Mouse (Mus musculus) midbrain, embryonic 15.5 days (tissue): ENCODE measurements around the gene Ptpn1. TPM values are rescaled to one million over a fixed set of nuclear protein-coding genes. Genes with fewer than 3 reads are reported as not detected.

Source experiments
- ATAC-seq: fragments of 200-750 bp; cut with Nextera tagmentation; replicated peaks from 2 replicates; pipeline ENCODE4 v1.8.0; 2017; ENCODE audit warnings: moderate TSS enrichment
- H3K27ac ChIP-seq: fragments of 300-500 bp; sonication (generic); 2 replicates; pipeline ENCODE4 v1.5.1; 2015; ENCODE audit warnings: mild to moderate bottlenecking, inconsistent platforms
- H3K27me3 ChIP-seq: fragments of 300-500 bp; sonication (generic); replicated peaks from 2 replicates; pipeline ENCODE4 v1.6.1; 2015; ENCODE audit warnings: inconsistent platforms
- H3K36me3 ChIP-seq: fragments of 300-500 bp; sonication (generic); replicated peaks from 2 replicates; pipeline ENCODE4 v1.6.1; 2015; ENCODE audit warnings: inconsistent platforms
- H3K4me1 ChIP-seq: fragments of 300-500 bp; sonication (generic); 2 replicates; pipeline ENCODE4 v1.6.1; 2015; ENCODE audit warnings: inconsistent platforms
- H3K4me2 ChIP-seq: fragments of 300-500 bp; sonication (generic); 2 replicates; pipeline ENCODE4 v1.6.1; 2015; ENCODE audit warnings: inconsistent platforms, mild to moderate bottlenecking, moderate library complexity
- H3K4me3 ChIP-seq: fragments of 300-500 bp; sonication (generic); 2 replicates; pipeline ENCODE4 v1.5.1; 2015; ENCODE audit warnings: mild to moderate bottlenecking, inconsistent platforms
- H3K9ac ChIP-seq: fragments of 300-500 bp; sonication (generic); 2 replicates; pipeline ENCODE4 v1.6.1; 2015; ENCODE audit warnings: mild to moderate bottlenecking, inconsistent platforms
- H3K9me3 ChIP-seq: fragments of 300-500 bp; sonication (generic); 2 replicates; pipeline ENCODE4 v1.6.1; 2016; ENCODE audit warnings: inconsistent platforms
- WGBS: fragments of 180-500 bp; shearing (Covaris S2); methylation state at CpG from one replicate; pipeline ENCODE4 v1.1.7; 2015; ENCODE audit warnings: mixed read lengths; 5-methylcytosine and 5-hydroxymethylcytosine counted together
- polyA plus RNA-seq: library from polyadenylated mRNA; unstranded; fragments of >200 nt; fragmentation: Nextera tagmentation; extraction: Ambion mirVana; gene quantifications from 2 replicates; pipeline ENCODE4 v1.2.1, GENCODE M21; 2015

Gene Ptpn1
- polyA plus RNA-seq = 73.6 and 74.5 TPM in 2 replicates

DNA sequence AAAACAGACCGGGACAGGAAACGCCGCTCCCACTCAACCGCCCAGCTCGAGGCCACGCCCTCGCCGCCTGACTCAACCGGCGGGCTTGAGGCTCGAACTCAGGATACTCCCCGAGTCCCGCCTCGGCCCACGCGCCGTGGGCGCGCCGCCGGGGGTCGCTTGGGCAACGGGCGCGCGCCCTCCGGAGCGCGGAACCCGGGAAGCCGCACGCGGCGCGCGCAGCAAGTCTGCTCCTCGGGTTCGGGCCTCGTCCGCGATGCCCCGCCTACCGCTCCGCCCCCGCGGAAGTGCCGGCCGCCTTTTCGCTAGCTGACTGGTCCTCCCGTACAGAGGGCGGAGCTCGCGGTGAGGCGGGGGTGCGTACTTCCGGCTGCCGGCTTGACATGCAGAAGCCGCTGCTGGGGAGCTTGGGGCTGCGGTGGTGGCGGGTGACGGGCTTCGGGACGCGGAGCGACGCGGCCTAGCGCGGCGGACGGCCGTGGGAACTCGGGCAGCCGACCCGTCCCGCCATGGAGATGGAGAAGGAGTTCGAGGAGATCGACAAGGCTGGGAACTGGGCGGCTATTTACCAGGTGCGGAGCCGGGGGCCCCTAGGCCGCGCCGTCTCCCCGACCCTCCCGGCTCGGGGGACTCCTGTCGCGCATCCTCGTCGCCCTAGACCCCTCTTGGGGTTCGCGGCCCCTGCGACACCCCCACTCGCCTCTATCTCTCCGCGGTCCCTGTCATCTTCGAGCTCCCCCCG, at the start of gene Ptpn1:
Ptpn1 (plus strand) TSS at position 73 of the 742 bp plus-strand sequence.
- peak within 1 kb of the TSS; percentile 83 for H3K4me3 ChIP-seq
- peaks cover 42% of the 10 kb centered on the region for H3K4me1 ChIP-seq
- peak within 1 kb of the TSS; percentile 56 for H3K4me2 ChIP-seq
- H3K27me3 ChIP-seq = no peaks in the 10 kb centered on the region
- 0% methylated on average over 84 of the region's 99 CpGs for WGBS
- no peaks in the 10 kb centered on the region for H3K36me3 ChIP-seq
- H3K9me3 ChIP-seq = no peaks in the 10 kb centered on the region
- ATAC-seq = peak; percentile 96
- H3K9ac ChIP-seq = peak within 1 kb of the TSS; percentile 80
- peak within 1 kb of the TSS; percentile 78 for H3K27ac ChIP-seq

DNA sequence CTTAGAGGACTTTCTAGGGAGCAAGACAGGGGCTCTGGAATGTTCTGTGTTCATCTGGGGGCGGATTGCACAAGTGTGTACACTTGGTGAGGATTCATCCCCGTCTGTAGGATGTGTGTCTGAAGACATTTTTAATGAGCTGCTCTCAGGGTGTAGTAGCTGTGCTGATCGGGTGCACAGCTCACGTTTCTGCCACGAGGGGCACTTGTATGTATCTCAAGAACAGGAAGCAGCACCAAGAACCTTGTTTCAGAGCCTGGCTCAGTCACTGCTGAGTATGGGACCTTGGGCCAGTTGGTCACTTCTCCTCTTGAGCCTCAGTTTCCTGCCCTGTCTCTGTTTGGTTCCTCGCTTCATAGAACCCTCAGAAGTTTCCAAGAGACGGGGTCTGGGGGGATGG, 45.4 kb upstream of the Ptpn1 start:
- 78% methylated on average over 7 of the region's 7 CpGs for WGBS
- no peak overlapping the region for H3K9ac ChIP-seq
- no peak for ATAC-seq

DNA sequence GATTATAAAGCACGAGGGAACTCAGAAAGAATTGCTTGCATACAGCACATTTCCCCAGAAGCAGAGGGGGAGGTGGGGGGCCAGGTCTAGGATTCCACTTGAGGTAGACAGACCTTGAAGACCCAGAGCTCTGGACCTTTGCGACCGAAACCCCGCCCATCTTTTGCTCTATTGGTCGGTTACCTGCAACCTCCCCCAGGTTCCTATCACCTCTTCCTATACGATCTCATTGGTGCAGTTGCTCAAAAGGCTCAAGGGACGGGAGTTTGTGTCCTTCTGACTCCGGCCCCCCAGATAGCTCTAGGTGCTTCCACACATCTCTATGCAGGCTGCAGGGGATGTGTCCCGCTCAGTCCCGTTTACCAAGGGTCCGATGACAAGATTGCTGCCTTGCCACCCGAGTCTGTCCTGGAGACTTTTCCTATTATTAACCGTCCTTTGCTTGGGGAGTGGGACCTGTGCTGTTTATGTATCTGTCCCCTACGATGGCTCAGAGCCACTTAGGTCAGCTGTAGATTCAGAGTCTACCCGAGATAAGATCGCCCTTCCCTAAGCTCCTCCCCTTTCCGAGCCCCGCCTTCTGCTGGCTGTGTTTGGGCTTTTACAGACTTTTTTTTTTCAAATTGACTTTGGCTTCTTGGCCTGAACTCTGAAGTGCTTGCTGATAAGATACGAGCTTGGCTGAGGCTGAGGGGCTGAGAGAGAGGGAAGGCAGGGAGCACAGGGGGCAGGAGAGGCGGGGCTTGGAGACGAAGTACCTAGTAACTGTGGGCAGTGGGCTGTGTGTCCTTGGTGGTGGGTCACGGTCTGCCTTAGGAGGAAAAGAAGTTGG, 44.1 kb upstream of the Ptpn1 start:
- peak overlapping the region; percentile 46 for H3K4me2 ChIP-seq
- no peak for ATAC-seq
- no peak overlapping the region; the same call in 1 of the 2 replicates for H3K9ac ChIP-seq
- 8% methylated on average over 22 of the region's 22 CpGs for WGBS
- peak overlapping the region; percentile 24; the same call in 1 of the 2 replicates for H3K4me3 ChIP-seq
- peaks cover 7% of the 10 kb centered on the region for H3K4me1 ChIP-seq
- no peaks in the 10 kb centered on the region for H3K36me3 ChIP-seq
- no peaks in the 10 kb centered on the region for H3K9me3 ChIP-seq
- H3K27ac ChIP-seq = no peak overlapping the region
- H3K27me3 ChIP-seq = peaks cover 6% of the 10 kb centered on the region; the same call in 1 of the 2 replicates

More for the DNA sequence above, 45.4 kb upstream of the Ptpn1 start:
- Histone ChIP-seq H3K36me3 (no peaks in the 10 kb centered on the region), H3K4me2 (no peak overlapping the region), H3K27me3 (peaks cover 6% of the 10 kb centered on the region; the same call in 1 of the 2 replicates), H3K27ac (no peak overlapping the region), H3K4me3 (no peak overlapping the region), H3K9me3 (peaks cover 6% of the 10 kb centered on the region; the same call in 1 of the 2 replicates), H3K4me1 (peaks cover 7% of the 10 kb centered on the region)

GRCm38 (mm10) chr2:167888834-167889233, 43.0 kb upstream of the Ptpn1 start:
- no peak for ATAC-seq
- Histone ChIP-seq H3K4me3 (no peak overlapping the region), H3K27me3 (peaks cover 11% of the 10 kb centered on the region), H3K9me3 (no peaks in the 10 kb centered on the region), H3K9ac (no peak overlapping the region), H3K36me3 (no peaks in the 10 kb centered on the region), H3K27ac (no peak overlapping the region), H3K4me1 (peaks cover 7% of the 10 kb centered on the region), H3K4me2 (no peak overlapping the region)
- 67% methylated on average over 6 of the region's 6 CpGs for WGBS

GRCm38 (mm10) chr2:167889886-167890285, 42.0 kb upstream of the Ptpn1 start:
- no peak overlapping the region for H3K4me2 ChIP-seq
- no peak for ATAC-seq
- H3K9ac ChIP-seq = no peak overlapping the region
- no peak overlapping the region for H3K4me3 ChIP-seq
- H3K4me1 ChIP-seq = peaks cover 7% of the 10 kb centered on the region
- 66% methylated on average over 4 of the region's 4 CpGs for WGBS
- peaks cover 11% of the 10 kb centered on the region for H3K27me3 ChIP-seq
- H3K27ac ChIP-seq = no peak overlapping the region
- H3K36me3 ChIP-seq = no peaks in the 10 kb centered on the region
- H3K9me3 ChIP-seq = no peaks in the 10 kb centered on the region

DNA sequence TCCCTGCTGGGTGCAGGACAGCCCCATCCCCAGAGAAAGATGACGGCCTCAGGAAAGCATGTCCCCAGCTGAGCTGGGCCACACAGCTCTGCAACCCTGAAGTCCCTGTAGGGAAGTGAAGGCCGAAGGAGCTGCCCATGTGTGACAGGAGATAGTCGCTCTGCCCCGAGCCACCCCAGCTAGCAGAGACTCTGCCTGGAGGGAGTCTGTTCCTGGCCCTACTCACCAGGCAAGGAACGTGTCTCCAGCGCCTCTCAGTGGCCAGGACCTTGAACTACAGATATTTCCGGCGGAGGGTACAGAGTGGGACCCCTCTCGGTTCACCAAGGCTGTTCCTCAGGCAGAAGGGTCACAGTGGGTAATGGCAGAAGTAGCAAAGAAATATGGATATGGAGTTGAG, 39.9 kb upstream of the Ptpn1 start:
- no peaks in the 10 kb centered on the region for H3K36me3 ChIP-seq

GRCm38 (mm10) chr2:167893680-167894079, 38.2 kb upstream of the Ptpn1 start:
- H3K9me3 ChIP-seq = no peaks in the 10 kb centered on the region
- peaks cover 15% of the 10 kb centered on the region for H3K27me3 ChIP-seq
- H3K4me3 ChIP-seq = no peak overlapping the region
- no peaks in the 10 kb centered on the region for H3K36me3 ChIP-seq
- no peak overlapping the region for H3K9ac ChIP-seq
- H3K4me2 ChIP-seq = no peak overlapping the region
- no peaks in the 10 kb centered on the region for H3K4me1 ChIP-seq
- no peak overlapping the region for H3K27ac ChIP-seq
- no peak for ATAC-seq
- 72% methylated on average over 10 of the region's 10 CpGs for WGBS

More for the DNA sequence above, 39.9 kb upstream of the Ptpn1 start:
- Histone ChIP-seq H3K9me3 (no peaks in the 10 kb centered on the region), H3K4me3 (no peak overlapping the region), H3K27ac (no peak overlapping the region), H3K9ac (no peak overlapping the region), H3K27me3 (peaks cover 20% of the 10 kb centered on the region), H3K4me2 (no peak overlapping the region), H3K4me1 (peaks cover 7% of the 10 kb centered on the region)
- WGBS = 11% methylated on average over 9 of the region's 9 CpGs
- ATAC-seq = no peak

GRCm38 (mm10) chr2:167894948-167895372, 36.9 kb upstream of the Ptpn1 start:
- ATAC-seq = peak; percentile 83
- H3K27ac ChIP-seq = no peak overlapping the region
- H3K4me3 ChIP-seq = peak overlapping the region; percentile 24
- WGBS = 1% methylated on average over 30 of the region's 30 CpGs
- no peaks in the 10 kb centered on the region for H3K9me3 ChIP-seq
- no peaks in the 10 kb centered on the region for H3K36me3 ChIP-seq
- no peaks in the 10 kb centered on the region for H3K4me1 ChIP-seq
- H3K4me2 ChIP-seq = peak overlapping the region; percentile 47
- H3K9ac ChIP-seq = no peak overlapping the region
- H3K27me3 ChIP-seq = peaks cover 15% of the 10 kb centered on the region

DNA sequence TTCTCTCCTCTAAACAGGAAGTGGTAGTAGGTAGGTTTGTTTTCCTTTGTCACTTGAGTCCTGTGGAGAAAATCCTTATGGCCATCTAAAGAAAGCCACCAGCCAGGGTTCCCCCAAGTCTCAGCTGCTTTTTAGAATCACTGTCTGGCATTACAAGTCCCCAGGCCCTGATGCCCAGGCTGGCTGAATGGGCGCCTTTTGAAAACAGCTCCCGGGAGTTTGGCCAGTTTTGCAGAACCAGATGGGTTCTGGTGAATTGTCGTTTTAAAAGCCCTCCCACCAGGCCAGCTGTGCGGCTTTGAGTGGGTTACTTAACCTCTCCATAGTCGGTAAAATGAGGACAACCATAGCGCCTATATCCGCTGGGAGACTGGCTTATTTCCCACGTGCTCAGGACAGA, 34.0 kb upstream of the Ptpn1 start:
- ATAC-seq = no peak
- H3K27ac ChIP-seq = no peak overlapping the region
- WGBS = 70% methylated on average over 8 of the region's 8 CpGs

GRCm38 (mm10) chr2:167899989-167900421, 31.9 kb upstream of the Ptpn1 start:
- H3K9me3 ChIP-seq = no peaks in the 10 kb centered on the region
- H3K27me3 ChIP-seq = peaks cover 12% of the 10 kb centered on the region
- no peak for ATAC-seq
- H3K9ac ChIP-seq = no peak overlapping the region
- no peak overlapping the region for H3K27ac ChIP-seq
- H3K4me3 ChIP-seq = no peak overlapping the region
- no peak overlapping the region; the same call in 1 of the 2 replicates for H3K4me2 ChIP-seq
- 44% methylated on average over 16 of the region's 16 CpGs for WGBS
- no peaks in the 10 kb centered on the region for H3K4me1 ChIP-seq
- H3K36me3 ChIP-seq = no peaks in the 10 kb centered on the region

More for the DNA sequence above, 34.0 kb upstream of the Ptpn1 start:
- no peaks in the 10 kb centered on the region for H3K9me3 ChIP-seq
- no peaks in the 10 kb centered on the region for H3K36me3 ChIP-seq
- peaks cover 17% of the 10 kb centered on the region for H3K27me3 ChIP-seq
- no peaks in the 10 kb centered on the region for H3K4me1 ChIP-seq
- H3K4me2 ChIP-seq = no peak overlapping the region
- H3K4me3 ChIP-seq = no peak overlapping the region
- H3K9ac ChIP-seq = no peak overlapping the region

DNA sequence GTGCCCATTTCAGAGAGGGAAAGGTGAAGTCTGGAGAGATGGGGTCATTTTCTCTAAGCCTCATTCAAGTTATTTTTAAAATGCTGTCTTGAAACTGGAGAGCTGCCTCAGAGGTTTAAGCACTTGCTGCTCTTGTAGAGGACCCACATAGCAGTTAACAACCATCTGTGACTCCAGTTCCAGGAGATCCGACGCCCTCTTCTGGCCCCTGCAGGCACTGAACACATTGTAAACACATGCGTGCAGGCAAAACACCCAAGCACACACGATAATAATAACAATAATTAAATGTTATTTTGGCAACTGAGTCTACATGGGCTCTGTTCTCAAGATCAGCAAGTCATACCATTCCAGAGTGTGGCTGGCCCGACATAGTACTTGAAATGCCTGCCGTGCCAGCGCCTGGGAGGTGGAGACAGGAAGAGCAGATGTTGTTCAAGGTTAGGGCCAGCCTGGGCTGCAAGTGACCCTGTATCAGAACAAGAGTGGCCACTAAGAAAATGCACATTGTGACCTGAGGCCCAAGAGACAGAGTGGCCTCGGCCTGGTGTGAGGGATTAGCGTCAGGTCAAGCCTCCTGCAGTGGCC, 29.6 kb upstream of the Ptpn1 start:
- H3K9ac ChIP-seq = no peak overlapping the region
- no peak overlapping the region for H3K4me2 ChIP-seq
- no peaks in the 10 kb centered on the region for H3K9me3 ChIP-seq
- 72% methylated on average over 9 of the region's 9 CpGs for WGBS
- H3K27me3 ChIP-seq = peaks cover 3% of the 10 kb centered on the region; the same call in 1 of the 2 replicates
- no peak overlapping the region for H3K27ac ChIP-seq
- H3K4me1 ChIP-seq = no peaks in the 10 kb centered on the region
- no peaks in the 10 kb centered on the region for H3K36me3 ChIP-seq
- no peak for ATAC-seq
- H3K4me3 ChIP-seq = no peak overlapping the region
